Mouse (Mus musculus) heart, adult 2 months (tissue): ENCODE measurements around the gene Cmtm3. TPM values are rescaled to one million over a fixed set of nuclear protein-coding genes. Genes with fewer than 3 reads are reported as not detected.
"Not testable (repeated sequence)": the region's sequence is repeated elsewhere in the genome, so short reads cannot be mapped to it uniquely, and the experiment has no call there.

Experiments used
- DNase-seq, 2 experiments: peaks; one replicate each; pipeline ENCODE4 v3.0.0; 2021
- H3K27ac ChIP-seq: fragments of 200-600 bp; 2 replicates; pipeline ENCODE4 v1.8.1; 2022
- H3K27me3 ChIP-seq: fragments of 200-500 bp; 2 replicates; pipeline ENCODE4 v1.6.1; 2012; ENCODE audit warnings: mild to moderate bottlenecking, low read length, inconsistent platforms, mixed read lengths; ENCODE audit not compliant: control insufficient read depth, insufficient read depth
- H3K36me3 ChIP-seq: fragments of 200-500 bp; 2 replicates; pipeline ENCODE4 v1.6.1; 2012; ENCODE audit warnings: low read length, inconsistent platforms; ENCODE audit not compliant: control insufficient read depth, insufficient read depth
- H3K4me1 ChIP-seq: fragments of 200-500 bp; 2 replicates; pipeline ENCODE4 v1.6.1; 2011; ENCODE audit warnings: low read length; ENCODE audit not compliant: control insufficient read depth, insufficient read depth
- H3K4me3 ChIP-seq: fragments of 200-600 bp; 2 replicates; pipeline ENCODE4 v1.8.1; 2022
- H3K79me2 ChIP-seq: fragments of 200-500 bp; replicated peaks from 2 replicates; pipeline ENCODE4 v1.6.1; 2012; ENCODE audit warnings: mild to moderate bottlenecking, inconsistent platforms, low read length, moderate library complexity, mixed read lengths; ENCODE audit not compliant: control insufficient read depth, insufficient read depth
- H3K9ac ChIP-seq: fragments of 200-500 bp; 2 replicates; pipeline ENCODE4 v1.6.1; 2012; ENCODE audit warnings: low read depth, mild to moderate bottlenecking, control low read depth, inconsistent platforms, low read length, mixed read lengths
- CTCF ChIP-seq: fragments of 200-600 bp; IDR thresholded peaks from 2 replicates; pipeline ENCODE4 v1.8.1; 2022; ENCODE audit warnings: antibody characterized with exemption, mild to moderate bottlenecking, moderate library complexity
- EP300 ChIP-seq: fragments of 200-500 bp; IDR thresholded peaks from 2 replicates; pipeline ENCODE4 v1.6.1; 2011; ENCODE audit warnings: low read depth, low read length, control low read depth; ENCODE audit not compliant: insufficient read depth
- POLR2A ChIP-seq: fragments of 200-500 bp; IDR thresholded peaks from 2 replicates; pipeline ENCODE4 v1.6.1; 2011; ENCODE audit warnings: mild to moderate bottlenecking, low read depth, low read length, control low read depth; ENCODE audit not compliant: insufficient read depth
- WGBS: fragments of 180-500 bp; shearing (Covaris S2); methylation state at CpG from one replicate; pipeline ENCODE4 v1.1.7; 2018; 5-methylcytosine and 5-hydroxymethylcytosine counted together
- intact Hi-C: fragments of 180-260 bp; cut with DNase I; formaldehyde crosslinking; loops from one replicate; pipeline ENCODE4 v1.15.1; 2025
- polyA plus RNA-seq: library from polyadenylated mRNA; depleted of rRNA; stranded (reverse); fragments of >200 nt; gene quantifications from 2 replicates; pipeline ENCODE4 v1.2.3, GENCODE M21; 2012
- total RNA-seq, 2 experiments: library from RNA; stranded (reverse); gene quantifications; 2 replicates each; pipeline ENCODE4 v1.2.3; 2021

Cmtm3 gene
- total and polyA plus RNA-seq, 3 experiments: 10.5 to 44.1 (median 16.4) TPM

DNA sequence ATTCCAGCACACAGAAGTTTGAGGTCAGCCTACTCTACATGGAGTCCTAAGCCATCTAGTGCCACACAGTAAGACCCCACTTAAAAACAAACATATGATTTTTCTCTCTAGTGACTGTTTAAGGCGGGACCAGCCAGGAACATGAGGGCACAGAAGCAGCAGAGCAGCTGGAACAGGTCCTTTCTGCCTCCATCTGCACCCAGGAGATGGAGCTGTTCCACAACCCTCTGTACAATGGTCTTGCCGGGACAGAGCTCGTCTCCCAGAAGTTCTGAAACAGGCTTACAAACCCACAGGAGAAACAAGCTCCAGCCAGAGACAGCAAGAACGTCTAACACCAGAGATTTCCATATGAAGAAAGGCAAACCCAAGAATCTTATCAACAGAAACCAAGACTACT lies 25.9 kb upstream of the Cmtm3 start:
- no peaks in the 10 kb centered on the region for H3K4me1 ChIP-seq
- no peak overlapping the region for H3K4me3 ChIP-seq
- no peaks in the 10 kb centered on the region for H3K36me3 ChIP-seq
- H3K27me3 ChIP-seq: no peaks in the 10 kb centered on the region
- TF ChIP-seq EP300 (peak; percentile 75; the same call in 1 of the 2 replicates), CTCF (peak; percentile 70), POLR2A (no peak)
- no peak overlapping the region for H3K27ac ChIP-seq
- H3K79me2 ChIP-seq: no peaks in the 10 kb centered on the region
- H3K9ac ChIP-seq: no peak overlapping the region
- intact Hi-C loops: loop anchor here (1.0 kb wide), 1 partner anchor 27 kb away; no protein-coding TSS in a partner anchor
- 20% methylated on average over 4 of the region's 4 CpGs for WGBS
- DNase-seq: peak in 1 of 2 experiments; percentile 34

DNA sequence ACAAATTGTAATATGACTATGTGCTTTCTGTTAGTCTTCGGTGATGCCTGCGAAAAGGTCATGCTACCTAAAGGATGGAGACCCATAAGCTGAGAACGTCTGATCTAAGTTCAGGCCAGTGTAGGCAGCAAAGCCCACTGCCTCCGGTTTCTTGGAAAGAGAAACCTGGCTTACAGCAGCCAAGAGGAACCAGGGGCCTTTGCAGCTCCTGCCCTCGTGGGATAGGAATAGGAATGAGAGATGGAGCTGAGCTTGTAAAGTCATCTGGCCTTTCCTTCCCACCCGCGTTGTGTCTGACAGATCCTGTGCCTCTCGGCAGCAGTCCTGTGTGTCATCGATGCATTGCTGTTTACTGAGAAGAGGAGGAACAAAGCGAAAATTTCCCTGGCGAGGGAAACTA lies 17.9 kb upstream of the Cmtm3 start, which contains the start of gene Gm11020:
Gene Gm11020, plus strand, starts transcription at position 301 of the 400 bp plus-strand sequence.
- H3K4me1 ChIP-seq, H3K4me3 ChIP-seq, DNase-seq, H3K27ac ChIP-seq, H3K27me3 ChIP-seq, H3K9ac ChIP-seq, H3K79me2 ChIP-seq, H3K36me3 ChIP-seq: not testable (repeated sequence)
- WGBS: 72% methylated on average over 11 of the region's 11 CpGs
- intact Hi-C loops: loop anchor here (1.0 kb wide), 1 partner anchor 28 kb away; the partner anchor contains the start of gene Cmtm2a

DNA sequence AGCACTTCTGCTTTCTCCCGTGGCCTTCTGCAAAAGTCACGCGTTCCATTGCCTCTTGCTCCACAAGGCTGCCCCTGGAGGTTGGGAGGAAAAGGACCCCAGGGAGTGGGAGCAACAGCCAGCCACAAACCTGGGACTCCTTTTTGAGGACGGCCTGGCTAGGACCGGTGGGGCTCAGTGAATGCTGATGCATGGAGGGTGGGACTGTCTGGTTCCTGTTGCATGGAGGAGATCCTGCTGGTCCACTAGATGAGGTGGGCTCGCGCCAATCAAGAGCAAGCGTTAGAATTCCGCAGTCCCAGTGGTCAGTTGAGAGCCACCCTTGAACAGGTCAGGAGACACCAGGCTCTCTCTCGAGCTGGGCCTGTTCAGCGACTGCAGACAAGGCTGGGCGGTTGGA lies 17.3 kb upstream of the Cmtm3 start, which contains the start of gene Cmtm2b:
Gene Cmtm2b, plus strand, starts transcription at position 301 of the 400 bp plus-strand sequence.
- not testable (repeated sequence) for H3K27me3 ChIP-seq, H3K9ac ChIP-seq, H3K79me2 ChIP-seq, DNase-seq, H3K4me3 ChIP-seq, H3K4me1 ChIP-seq, H3K36me3 ChIP-seq, H3K27ac ChIP-seq
- intact Hi-C loops: loop anchor here (1.0 kb wide), 1 partner anchor 29 kb away; the partner anchor contains the start of gene Cmtm2a
- WGBS: 86% methylated on average over 12 of the region's 12 CpGs

DNA sequence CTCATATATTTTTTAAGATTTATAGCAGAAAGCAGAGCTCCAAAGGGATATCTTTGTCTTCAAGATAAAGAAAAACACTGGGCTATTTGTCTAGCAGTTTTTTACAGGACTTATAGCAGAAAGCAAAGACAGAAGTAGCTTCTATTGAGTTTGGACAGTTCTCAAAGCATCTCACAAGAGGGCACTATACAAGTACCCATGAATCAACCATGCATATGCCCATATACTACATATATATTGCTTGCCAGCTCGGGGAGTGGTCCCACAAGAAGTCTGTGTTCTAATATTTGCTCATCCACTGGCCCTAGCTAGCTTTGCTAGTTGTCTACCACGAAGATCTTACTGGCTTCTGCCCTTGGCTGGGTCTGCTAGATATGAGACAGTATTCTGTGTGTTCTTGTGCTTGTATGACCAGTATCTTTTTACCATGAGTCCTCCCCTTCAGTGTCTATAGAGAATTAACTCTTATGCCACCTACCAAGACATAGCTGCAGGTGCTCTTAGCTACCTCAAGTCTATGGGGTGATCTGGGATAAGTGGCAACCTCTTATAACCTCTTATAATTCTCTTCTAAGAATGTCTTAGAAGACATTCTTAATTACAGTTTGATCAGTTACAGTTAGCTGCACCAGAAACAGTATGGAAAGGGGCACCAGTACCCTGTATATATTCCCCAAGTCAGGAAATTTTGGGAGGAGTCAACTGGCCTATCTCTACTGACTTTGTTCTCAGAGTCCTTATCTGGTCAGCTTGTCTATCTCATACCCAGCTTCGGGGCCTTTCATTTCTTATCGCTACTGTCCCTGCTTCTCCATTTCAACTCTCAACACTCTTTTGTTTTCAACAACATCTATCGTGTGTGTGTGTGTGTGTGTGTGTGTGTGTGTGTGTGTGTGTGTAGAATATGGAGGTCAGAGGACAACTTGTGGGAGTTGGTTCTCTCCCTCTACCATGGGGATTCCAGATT lies 6.3 kb upstream of the Cmtm3 start:
- H3K79me2 ChIP-seq: no peaks in the 10 kb centered on the region
- no peak overlapping the region for H3K27ac ChIP-seq
- H3K36me3 ChIP-seq: no peaks in the 10 kb centered on the region
- H3K27me3 ChIP-seq: no peaks in the 10 kb centered on the region
- H3K9ac ChIP-seq: no peak overlapping the region
- H3K4me1 ChIP-seq: no peaks in the 10 kb centered on the region; the same call in 1 of the 2 replicates
- no peak overlapping the region for H3K4me3 ChIP-seq
- intact Hi-C loops: loop anchor here (10.0 kb wide), 1 partner anchor 228 kb away; the partner anchor contains the start of gene Cdh5
- WGBS: 50% methylated on average over 5 of the region's 5 CpGs
- DNase-seq: no peak
- TF ChIP-seq EP300 (no peak), CTCF (peak; percentile 17; the same call in 1 of the 2 replicates)

DNA sequence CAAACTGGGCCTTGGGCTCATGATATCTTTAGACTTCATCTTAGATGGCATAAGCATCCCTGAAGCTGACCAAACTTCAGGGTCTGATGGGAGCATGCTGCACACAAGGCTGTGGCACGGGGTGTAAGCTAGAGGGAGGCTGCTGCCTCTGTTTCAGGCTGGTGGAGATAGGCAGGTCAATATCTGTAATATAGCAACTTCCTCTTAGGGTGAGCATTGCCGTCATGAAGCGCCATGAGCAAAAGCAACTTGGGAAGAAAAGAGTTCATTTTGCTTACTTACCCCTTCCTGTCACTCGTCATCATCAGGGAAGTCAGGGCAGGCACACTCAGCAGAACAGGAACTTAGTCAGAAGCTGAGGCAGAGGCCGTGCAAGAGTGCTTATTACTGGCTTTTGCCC lies 5.4 kb upstream of the Cmtm3 start:
- no peaks in the 10 kb centered on the region; the same call in 1 of the 2 replicates for H3K4me1 ChIP-seq
- H3K27ac ChIP-seq: peak overlapping the region; percentile 41
- H3K36me3 ChIP-seq: no peaks in the 10 kb centered on the region
- H3K4me3 ChIP-seq: no peak overlapping the region
- no peak for TF ChIP-seq CTCF
- TF ChIP-seq EP300: no peak
- no peak for TF ChIP-seq POLR2A
- intact Hi-C loops: loop anchor here (10.0 kb wide), 1 partner anchor 229 kb away; the partner anchor contains the start of gene Cdh5
- H3K79me2 ChIP-seq: no peaks in the 10 kb centered on the region
- H3K9ac ChIP-seq: no peak overlapping the region
- WGBS: 43% methylated on average over 5 of the region's 5 CpGs
- H3K27me3 ChIP-seq: no peaks in the 10 kb centered on the region
- DNase-seq: peak in 1 of 2 experiments; percentile 21

DNA sequence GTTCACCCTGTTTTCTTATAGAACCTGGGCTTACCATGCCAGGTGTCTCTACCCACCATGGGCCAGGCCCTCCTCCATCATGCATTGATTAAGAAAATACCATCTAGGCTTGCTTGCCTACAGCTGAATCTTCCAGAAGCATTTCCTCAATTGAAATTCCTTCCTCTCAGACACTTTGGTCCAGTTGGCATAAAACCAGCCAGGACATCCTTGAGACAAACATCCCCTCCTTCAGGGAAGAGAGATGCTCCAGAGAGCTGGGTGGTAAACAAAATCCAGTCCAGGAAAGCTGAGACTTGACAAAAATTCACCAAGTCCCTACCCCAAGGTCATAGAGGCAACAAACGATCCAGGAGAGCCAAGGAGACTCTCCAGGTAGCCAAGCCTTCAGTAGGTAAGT lies 5.0 kb upstream of the Cmtm3 start:
- Histone ChIP-seq H3K4me3 (no peak overlapping the region), H3K9ac (no peak overlapping the region), H3K4me1 (no peaks in the 10 kb centered on the region; the same call in 1 of the 2 replicates), H3K36me3 (no peaks in the 10 kb centered on the region), H3K27me3 (no peaks in the 10 kb centered on the region), H3K79me2 (no peaks in the 10 kb centered on the region), H3K27ac (peak overlapping the region; percentile 41)
- no peak for DNase-seq
- intact Hi-C loops: loop anchor here (10.0 kb wide), 1 partner anchor 229 kb away; the partner anchor contains the start of gene Cdh5
- 71% methylated on average over 1 of the region's 1 CpGs for WGBS
- no peak for TF ChIP-seq EP300
- no peak for TF ChIP-seq CTCF
- no peak for TF ChIP-seq POLR2A
